Mouse (Mus musculus): ENCODE results near the gene Ccdc162.

Gene Ccdc162

DNA sequence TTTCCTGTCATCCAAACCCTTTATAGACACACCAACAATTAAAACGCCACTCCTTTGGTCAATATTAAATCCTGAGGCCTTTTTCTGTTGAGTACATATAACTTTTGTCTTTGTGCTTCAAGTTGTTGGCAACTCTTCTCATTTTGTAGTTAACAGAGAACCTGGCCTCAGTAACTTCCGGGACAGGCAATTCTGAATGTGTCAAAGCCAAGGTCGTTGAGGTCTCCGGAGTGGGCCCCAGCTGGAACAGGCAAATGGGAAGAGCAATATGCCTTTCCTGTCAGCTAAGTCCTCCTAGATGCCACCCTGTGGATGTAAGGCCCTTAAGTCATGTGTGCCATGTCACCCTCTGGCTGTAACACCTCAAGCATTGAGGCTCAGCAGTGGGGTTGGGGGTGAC lies 136.0 kb downstream of the Ccdc162 start:
- CTCF ChIA-PET, result no interaction called here

GRCm38 (mm10) chr10:41578541-41578940 lies 137.9 kb downstream of the Ccdc162 start:
- CTCF ChIA-PET, result no interaction called here

DNA sequence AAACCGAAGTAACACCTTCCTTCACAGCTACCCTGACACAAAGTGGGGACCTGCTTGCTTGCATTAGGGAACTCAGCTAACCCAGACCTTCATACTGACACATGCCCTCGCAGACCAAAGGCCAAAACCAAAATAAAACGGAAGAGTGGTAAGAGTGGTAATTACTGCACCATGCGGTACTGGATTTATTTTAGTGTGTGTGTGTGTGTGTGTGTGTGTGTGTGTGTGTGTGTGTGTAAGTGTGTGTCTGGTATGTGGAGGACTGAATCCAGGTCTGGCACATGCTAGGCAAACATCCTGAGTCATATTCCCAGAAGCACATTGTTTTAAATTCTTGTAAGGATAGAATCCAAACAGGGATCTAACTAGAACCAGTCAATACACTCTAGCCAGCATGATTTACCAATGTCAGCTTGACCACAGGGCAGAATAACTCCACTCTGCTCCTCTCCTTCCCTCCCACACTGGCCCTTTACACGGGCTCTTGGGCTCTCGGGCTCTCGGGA lies 140.1 kb downstream of the Ccdc162 start:
- CTCF ChIA-PET, result interaction anchor here (0.5 kb wide), 1 partner anchor 46 kb away, joined by 3 read pairs; no protein-coding TSS in a partner anchor

DNA sequence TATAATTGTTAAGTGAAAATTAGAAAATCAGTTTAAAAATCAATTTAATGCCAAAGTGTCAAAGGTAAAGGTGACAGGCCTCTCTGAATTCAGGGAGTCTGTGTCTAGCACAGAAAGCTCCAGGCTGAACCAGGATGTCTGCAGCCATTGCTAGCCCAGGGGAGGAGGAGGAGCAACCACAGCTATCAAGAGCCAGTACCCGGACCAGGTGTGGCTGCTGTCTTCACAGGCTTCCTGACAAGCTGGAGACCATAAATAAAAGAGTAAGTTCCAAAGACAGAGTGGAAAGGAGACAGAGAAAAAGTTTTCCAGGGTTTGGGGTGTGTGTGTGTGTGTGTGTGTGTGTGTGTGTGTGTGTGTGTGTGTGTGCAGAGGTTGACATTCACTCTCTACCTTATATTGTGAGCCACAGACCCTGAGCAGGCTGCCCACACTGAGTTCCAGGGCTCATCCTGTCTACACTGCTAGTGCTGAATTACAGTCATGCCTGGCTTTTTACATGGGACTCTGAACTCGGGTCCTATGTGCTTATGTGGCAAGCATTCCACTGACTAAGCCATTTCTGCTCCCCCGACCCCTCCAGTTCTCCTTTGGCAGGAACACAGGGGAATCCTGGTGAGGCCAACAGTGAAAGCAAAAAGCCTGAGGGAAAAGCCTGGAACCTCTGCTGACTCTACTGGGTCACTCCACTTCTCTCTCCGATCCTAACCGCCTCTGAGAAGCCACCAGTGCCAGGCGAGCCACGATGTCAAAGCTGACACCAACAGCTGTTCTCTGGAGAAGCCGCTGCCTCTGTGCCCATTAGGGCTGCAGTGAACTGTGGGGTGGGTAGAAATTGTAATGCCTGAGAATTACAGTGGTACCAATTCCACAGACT lies 140.7 kb downstream of the Ccdc162 start:
- CTCF ChIA-PET, result no interaction called here

- CTCF ChIA-PET, result no interaction called here
Measured at GRCm38 (mm10) chr10:41573190-41573589, 143.2 kb downstream of the Ccdc162 start.

DNA sequence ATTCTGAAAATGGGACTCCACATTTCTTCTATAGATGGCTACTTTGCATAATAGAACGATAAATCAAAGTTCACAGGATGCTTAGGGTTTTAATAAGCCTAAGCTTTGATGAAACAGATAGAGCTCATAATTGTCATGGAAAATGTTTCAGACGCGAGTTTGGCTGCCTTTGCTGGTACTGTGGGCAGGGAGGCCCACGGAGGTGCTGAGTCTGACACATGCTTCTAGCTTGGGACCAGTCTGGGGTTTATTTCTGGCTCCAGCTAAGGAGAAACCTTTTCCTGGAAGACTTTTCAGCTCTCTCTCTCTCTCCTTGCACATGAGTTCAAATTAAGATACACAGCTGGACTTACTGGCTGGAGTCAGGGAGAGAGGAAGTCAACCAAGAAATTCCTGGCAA lies 144.2 kb downstream of the Ccdc162 start:
- CTCF ChIA-PET, result no interaction called here

DNA sequence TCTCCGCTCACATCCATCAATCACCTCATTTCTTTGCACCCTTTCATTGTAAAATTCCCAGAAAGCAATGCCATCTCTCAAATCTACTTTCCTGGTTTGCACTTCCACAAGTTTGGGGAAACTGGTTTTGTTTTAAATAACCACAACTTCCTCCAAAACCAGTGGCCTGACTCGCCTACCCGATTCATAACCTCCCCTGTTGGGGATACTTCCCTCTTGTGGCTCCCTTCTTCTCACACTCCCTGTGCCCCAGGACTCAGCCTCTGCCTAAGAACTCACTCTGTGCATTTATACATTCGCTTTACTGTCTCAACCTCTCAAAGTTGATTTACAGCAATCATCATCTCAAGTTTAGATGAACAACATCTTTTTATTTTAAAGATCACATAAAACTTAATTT lies 145.4 kb downstream of the Ccdc162 start:
- CTCF ChIA-PET, result no interaction called here

GRCm38 (mm10) chr10:41568306-41568705 lies 148.1 kb downstream of the Ccdc162 start:
- CTCF ChIA-PET, result no interaction called here

- CTCF ChIA-PET, result no interaction called here
Measured at GRCm38 (mm10) chr10:41565141-41565540, 151.3 kb downstream of the Ccdc162 start.

DNA sequence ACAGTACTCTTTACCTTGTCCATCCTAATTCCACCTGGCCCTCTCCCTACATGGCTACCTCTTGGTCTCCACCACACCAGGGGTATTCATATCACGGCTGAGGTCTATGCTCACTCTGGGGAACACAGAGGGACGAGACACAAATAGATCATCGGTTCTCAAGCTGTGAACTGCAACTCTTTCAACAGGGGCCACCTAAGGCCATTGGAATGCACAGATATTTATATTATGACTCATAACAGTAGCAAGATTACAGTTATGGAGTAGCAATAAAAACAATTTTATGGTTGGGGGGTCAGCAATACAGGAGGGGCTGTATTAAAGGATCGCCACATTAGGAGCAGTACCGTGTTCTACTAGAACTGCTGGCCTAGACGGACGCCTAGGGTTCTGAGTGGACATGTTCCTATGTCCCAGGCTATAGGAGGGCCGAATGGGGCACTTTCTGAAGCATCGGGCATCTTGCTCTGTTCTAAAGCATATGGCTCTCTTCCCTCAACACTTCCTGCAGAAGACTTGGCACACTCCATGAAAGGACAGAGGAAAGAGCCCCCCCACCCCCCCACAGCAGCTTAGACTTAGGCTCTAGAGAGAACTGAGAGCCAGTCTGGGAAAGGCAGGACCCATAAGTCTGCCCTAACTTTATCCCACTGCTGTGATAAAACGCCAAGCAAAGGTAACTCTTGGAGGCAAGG lies 154.6 kb downstream of the Ccdc162 start:
- CTCF ChIA-PET, result no interaction called here

DNA sequence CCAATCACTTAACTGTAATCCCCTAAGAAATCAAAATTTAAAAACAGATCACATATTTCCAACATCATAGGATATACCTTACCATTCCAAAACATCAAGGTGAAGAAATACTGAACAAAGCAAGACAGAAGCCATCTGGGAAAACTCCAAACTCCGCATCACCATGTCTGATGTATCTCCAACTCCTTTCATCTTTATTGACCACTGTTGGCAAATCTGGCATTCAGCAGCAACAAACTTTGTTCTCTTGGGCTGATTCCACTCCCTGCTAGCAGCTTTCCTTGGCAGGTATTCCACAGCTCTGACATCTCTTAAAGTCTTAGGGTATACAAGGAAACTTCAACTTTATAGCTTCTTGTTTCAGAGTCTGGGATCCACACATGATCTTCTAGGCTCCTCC lies 158.0 kb downstream of the Ccdc162 start:
- CTCF ChIA-PET, result no interaction called here

- CTCF ChIA-PET, result no interaction called here
Measured at GRCm38 (mm10) chr10:41555081-41555480, 161.4 kb downstream of the Ccdc162 start.

DNA sequence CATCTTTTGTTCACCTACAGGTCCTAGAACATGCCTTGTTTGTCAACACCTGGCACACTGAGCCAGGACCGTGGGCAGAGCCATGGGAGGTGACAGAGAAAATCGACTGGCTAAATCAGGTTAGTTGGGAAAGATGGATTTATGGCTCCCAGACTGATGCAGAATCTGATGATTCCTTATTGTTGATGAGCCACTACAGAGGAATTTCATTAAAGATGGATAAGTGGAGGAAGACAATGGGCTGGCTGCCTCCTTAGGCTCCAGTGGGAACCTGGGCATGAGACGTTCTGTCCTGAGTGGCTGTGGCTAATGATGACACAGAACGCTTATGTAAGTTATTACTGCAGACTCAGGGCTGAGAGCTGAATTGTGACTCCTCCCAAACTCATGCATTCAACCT lies 162.7 kb downstream of the Ccdc162 start:
- CTCF ChIA-PET, result no interaction called here

DNA sequence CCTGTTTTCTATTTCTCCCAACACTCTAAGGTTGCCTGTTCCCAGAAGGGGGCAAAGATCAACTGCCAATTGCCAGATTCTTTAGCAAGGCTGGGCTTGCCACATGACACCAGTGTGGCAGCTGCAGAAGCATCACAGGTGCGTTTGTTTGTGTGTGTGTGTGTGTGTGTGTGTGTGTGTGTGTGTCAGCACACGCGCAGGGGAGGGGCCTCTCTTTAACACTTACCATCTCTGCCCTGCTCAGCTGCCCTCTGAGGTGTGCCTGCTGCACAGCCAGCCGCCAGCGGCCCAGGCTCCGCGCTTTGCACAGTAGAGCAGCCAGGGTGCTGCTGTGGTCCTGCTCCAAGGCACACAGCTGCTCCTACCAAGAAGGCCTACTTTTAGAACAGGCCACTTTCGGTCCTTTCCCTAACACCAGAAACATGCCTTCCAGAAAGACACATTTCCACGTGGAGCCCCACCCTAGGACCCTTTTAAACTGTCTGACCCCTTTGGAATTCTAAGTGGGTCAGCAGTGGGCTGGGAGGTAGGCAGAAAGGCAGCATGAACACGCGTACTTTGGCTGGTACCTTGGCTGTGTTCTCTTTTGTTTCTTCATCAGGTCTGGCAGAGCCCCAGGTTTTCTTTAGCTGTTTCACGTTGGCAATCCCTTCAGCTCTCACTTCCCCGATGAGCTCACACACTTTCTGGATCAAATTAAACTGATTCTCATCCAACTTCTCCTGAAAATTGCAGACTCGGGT lies 163.4 kb downstream of the Ccdc162 start:
- CTCF ChIA-PET, result interaction anchor here (0.6 kb wide), 1 partner anchor 1335 kb away, joined by 4 read pairs; no protein-coding TSS in a partner anchor

GRCm38 (mm10) chr10:41552319-41552718 lies 164.1 kb downstream of the Ccdc162 start:
- CTCF ChIA-PET, result interaction anchor here (0.6 kb wide), 1 partner anchor 1335 kb away, joined by 4 read pairs; no protein-coding TSS in a partner anchor

- CTCF ChIA-PET, result no interaction called here
Measured at GRCm38 (mm10) chr10:41550711-41551110, 165.7 kb downstream of the Ccdc162 start.

GRCm38 (mm10) chr10:41546396-41547165 lies 169.9 kb downstream of the Ccdc162 start:
- CTCF ChIA-PET, result no interaction called here

- CTCF ChIA-PET, result no interaction called here
Measured at GRCm38 (mm10) chr10:41545224-41545755, 171.1 kb downstream of the Ccdc162 start.

GRCm38 (mm10) chr10:41544481-41545190 lies 171.8 kb downstream of the Ccdc162 start:
- CTCF ChIA-PET, result no interaction called here

- CTCF ChIA-PET, result no interaction called here
Measured at GRCm38 (mm10) chr10:41543844-41544243, 172.6 kb downstream of the Ccdc162 start.

DNA sequence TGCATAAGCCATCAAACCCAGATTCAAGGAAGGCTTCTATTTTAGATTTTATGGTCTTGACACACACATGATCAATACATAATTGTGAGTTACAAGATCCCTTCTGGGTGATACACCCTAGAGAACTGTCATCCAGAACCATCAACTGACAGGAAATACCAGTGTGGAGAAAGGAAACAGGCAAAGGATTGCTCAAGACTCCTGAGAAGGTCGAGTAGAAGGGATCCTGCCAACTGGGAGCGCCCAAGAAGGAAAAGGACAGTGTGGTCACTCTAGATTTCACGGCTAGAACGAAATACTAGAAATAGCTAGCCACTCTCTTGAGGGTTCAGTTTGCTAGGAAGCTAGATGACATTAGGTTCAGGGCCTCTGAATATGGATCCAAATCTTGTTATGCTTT lies 173.0 kb downstream of the Ccdc162 start:
- CTCF ChIA-PET, result no interaction called here
